Mouse (Mus musculus): ENCODE results near the gene Phkb. TPM values are rescaled to one million over a fixed set of nuclear protein-coding genes. Genes with fewer than 3 reads are reported as not detected.

The Phkb gene
- polyA plus RNA-seq, 1 experiment from 2014 or later: 53.9 TPM

Other genes starting within 250 kb of the Phkb start
- gene Neto2, start 140.0 kb upstream of the Phkb start, polyA plus RNA-seq (2016; fragmentation: Nextera tagmentation; extraction: Ambion mirVana): 16.1 and 17.1 TPM in 2 replicates
- 77.9 and 82.0 TPM in 2 replicates for gene Itfg1, start within 50 bp of the Phkb start, polyA plus RNA-seq (2016; fragmentation: Nextera tagmentation; extraction: Ambion mirVana)

Data from embryonic facial prominence, embryonic 12.5 days (tissue).